ENCODE assay signal across 33 mouse cellular contexts in the genomic region with DNA sequence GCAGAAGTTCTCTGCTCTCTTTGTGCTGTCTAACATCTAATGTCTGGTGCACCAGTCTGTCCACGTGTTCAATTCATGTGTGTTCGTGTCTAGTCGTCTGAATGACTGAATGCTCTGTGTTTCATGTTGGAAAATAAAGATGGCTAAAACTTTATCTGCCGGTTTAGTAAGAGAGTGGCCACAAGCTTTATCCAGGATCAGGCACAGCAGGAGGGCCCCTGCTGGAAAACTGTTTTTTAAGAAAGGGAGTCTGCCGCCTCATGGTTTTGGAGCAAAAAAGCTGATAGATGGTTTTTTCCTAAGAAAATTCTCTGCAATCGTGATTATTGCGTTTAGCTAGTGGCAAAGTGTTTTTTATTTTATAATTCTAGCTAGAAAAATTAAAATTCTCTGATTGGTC. TPM values are rescaled to one million over a fixed set of nuclear protein-coding genes. Genes with fewer than 3 reads are reported as not detected.
"Had no signal": no experiment of that assay in that cellular context is flagged by ENCODE, and none has a peak within 500 bp of the region (broad histone marks: within the 10 kb centered on the region; RNA-seq: fewer than 3 reads in every experiment).

No protein-coding gene starts in this region.

RNA-seq across cellular contexts. Expression of a gene that starts 10.0 kb away (rescaled TPM):
- total RNA-seq: common myeloid progenitor, adult 5-6 weeks; forebrain, postnatal 0 days; gastrocnemius, adult 18-20 months; gastrocnemius, adult 2 months; gastrocnemius, adult 8-10 months; gastrocnemius, postnatal 10 days; gastrocnemius, postnatal 14 days; gastrocnemius, postnatal 25 days; gastrocnemius, postnatal 36 days; gastrocnemius, postnatal 4 days; granulocyte monocyte progenitor cell, adult 5-6 weeks; heart, adult 18-20 months; heart, adult 2 months; heart, adult 8-10 months had no signal
- polyA plus RNA-seq: cortical plate, adult 2 months; embryonic facial prominence, embryonic 10.5 days; embryonic facial prominence, embryonic 11.5 days; embryonic facial prominence, embryonic 12.5 days; embryonic facial prominence, embryonic 13.5 days; embryonic facial prominence, embryonic 14.5 days; embryonic facial prominence, embryonic 15.5 days; erythroblast, embryonic 14.5 days; forebrain, embryonic 10.5 days; forebrain, embryonic 11.5 days; forebrain, embryonic 12.5 days; forebrain, embryonic 13.5 days; forebrain, embryonic 14.5 days; forebrain, embryonic 15.5 days; forebrain, embryonic 16.5 days; forebrain, postnatal 0 days; frontal cortex, adult 2 months; gonadal fat pad, adult 2 months; heart, adult 2 months; heart, embryonic 11.5 days; heart, embryonic 12.5 days had no signal
